Mouse (Mus musculus) retina, adult 2 months (tissue): ENCODE data around the gene Tmprss12.
"Not testable (repeated sequence)": the region's sequence is repeated elsewhere in the genome, so short reads cannot be mapped to it uniquely, and the experiment has no call there.

ENCODE experiments used
- DNase-seq: peaks from one replicate; pipeline ENCODE4 v3.0.0-alpha.2; 2012; ENCODE audit warnings: low read depth, low spot score

The Tmprss12 gene

GRCm38 (mm10) chr15:100324021-100324591 is 43.5 kb downstream of the Tmprss12 start:
- DNase-seq: no peak

- DNase-seq: no peak
These were observed 44.6 kb downstream of the Tmprss12 start for GRCm38 (mm10) chr15:100325235-100325634.

GRCm38 (mm10) chr15:100328089-100328488 is 47.5 kb downstream of the Tmprss12 start:
- not testable (repeated sequence) for DNase-seq

GRCm38 (mm10) chr15:100329336-100329735 is 48.7 kb downstream of the Tmprss12 start:
- DNase-seq: not testable (repeated sequence)

- DNase-seq: no peak
These were observed 50.1 kb downstream of the Tmprss12 start for GRCm38 (mm10) chr15:100330739-100331138.

GRCm38 (mm10) chr15:100332077-100332961 is 51.7 kb downstream of the Tmprss12 start:
- DNase-seq: not testable (repeated sequence)

- DNase-seq: no peak
These were observed 54.0 kb downstream of the Tmprss12 start, which contains the start of gene Mettl7a3 for GRCm38 (mm10) chr15:100334629-100335028. Mettl7a3 (plus strand) TSS chr15:100334929.

GRCm38 (mm10) chr15:100337328-100337727 is 56.7 kb downstream of the Tmprss12 start:
- not testable (repeated sequence) for DNase-seq

- not testable (repeated sequence) for DNase-seq
These were observed 57.2 kb downstream of the Tmprss12 start for GRCm38 (mm10) chr15:100337847-100338246.

GRCm38 (mm10) chr15:100341314-100341980 is 60.8 kb downstream of the Tmprss12 start:
- not testable (repeated sequence) for DNase-seq
